Mouse (Mus musculus) thymus, adult 2 months (tissue): ENCODE measurements around the gene Atp8a2.

Experiments used
- CTCF ChIP-seq: fragments of 200-500 bp; IDR thresholded peaks from 2 replicates; pipeline ENCODE4 v1.5.1; 2012; ENCODE audit warnings: mild to moderate bottlenecking, control low read depth, low read length, moderate library complexity, borderline replicate concordance; ENCODE audit not compliant: control insufficient read depth, poor library complexity, insufficient read depth; ENCODE audit errors: extremely low read depth
- POLR2A ChIP-seq: fragments of 200-500 bp; IDR thresholded peaks from 2 replicates; pipeline ENCODE4 v1.6.1; 2012; ENCODE audit warnings: mild to moderate bottlenecking, low read length, control low read depth, moderate library complexity; ENCODE audit not compliant: control insufficient read depth, poor library complexity, insufficient read depth; ENCODE audit errors: extremely low read depth

GRCm38 (mm10) chr14:59903484-59904130 is 293.4 kb downstream of the Atp8a2 start:
- no peak for TF ChIP-seq POLR2A
- no peak for TF ChIP-seq CTCF
